Mouse (Mus musculus) embryo, embryonic 9.5 days (tissue): ENCODE measurements at regions not wholly inside any gene's neighbourhood (a gene's known extent, or its start where the extent isn't known, plus 50 kb on each side); places are given as distances from the start of the nearest gene placed in this dataset.

Experiments
- DNase-seq: peaks from one replicate; pipeline ENCODE4 v3.0.0-alpha.2; 2017; ENCODE audit errors: extremely low spot score

DNA sequence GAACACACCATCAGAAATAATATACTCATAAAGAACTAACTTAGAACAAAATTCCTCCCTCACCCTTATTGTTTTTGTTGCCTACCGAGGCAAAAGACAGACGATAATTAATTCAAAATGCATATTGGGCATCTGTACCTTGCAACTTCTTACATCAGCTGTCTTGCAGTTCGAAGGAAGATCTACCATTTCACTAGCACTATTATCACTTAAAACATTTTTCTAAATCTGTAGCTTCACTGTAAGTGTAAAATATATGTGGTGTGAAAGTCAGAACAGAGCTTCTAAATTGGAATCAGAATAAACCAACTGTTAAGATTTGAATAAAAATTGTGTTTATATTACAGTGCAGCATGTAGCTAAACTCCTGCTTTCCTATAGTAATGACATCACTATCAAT is 562.4 kb upstream of the Atp10a start:
- DNase-seq: no peak

DNA sequence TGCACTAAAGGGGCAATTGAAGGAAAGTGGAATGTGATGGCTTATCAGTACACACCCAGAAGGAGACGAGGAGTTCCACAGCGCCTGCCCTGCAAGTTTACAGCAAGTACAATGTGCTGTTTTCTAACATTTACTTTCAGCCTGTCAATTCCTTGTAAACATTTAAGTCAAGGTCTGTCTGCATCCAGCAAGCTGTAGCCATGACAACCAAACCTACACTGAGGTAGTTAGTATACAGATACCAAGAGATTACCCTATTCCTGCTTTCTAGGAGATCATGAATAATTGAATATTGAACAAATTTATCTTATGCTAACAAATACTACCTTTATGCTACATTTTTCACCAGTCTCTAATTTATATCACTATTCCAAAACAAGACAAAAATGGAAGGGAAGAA is 569.0 kb upstream of the Gabra5 start:
- DNase-seq: no peak

DNA sequence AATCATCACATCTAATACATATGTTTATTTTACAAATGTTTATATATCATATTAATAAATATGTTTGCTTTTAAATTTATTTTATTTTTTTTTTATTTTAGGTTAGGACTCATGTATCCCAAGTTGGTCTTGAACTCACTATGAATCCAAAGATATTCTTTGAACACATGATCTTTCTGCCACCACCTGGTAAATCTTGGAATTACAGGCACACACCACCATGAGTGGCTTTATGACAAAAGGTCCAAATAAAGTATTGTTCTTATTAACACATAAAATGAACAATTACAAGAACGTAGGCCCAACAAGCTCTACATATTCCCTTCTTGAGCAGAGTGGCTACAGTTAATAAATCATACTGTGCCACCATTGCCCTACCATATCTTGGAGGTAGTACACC is 523.1 kb upstream of the Gabra5 start:
- DNase-seq: peak; percentile 3

DNA sequence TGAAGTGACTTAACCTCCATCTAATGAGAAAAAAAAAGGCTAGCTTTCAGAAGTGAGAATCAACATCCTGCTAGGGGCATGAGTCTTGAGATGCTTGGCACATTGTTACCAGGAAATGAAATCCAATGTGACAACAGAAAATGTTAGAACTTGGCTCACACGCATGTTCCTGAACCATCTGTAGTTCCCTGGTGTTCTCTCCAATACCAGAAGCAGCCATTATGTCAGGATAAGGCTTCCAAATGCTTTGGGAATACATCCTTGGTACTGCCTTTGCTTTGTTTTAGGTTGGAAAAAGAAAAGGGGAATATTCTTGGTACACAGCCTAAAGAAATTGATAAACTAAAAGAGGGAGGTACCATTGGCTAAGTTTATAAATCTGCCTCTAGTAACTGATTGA is 522.3 kb upstream of the Gabra5 start:
- DNase-seq: no peak

DNA sequence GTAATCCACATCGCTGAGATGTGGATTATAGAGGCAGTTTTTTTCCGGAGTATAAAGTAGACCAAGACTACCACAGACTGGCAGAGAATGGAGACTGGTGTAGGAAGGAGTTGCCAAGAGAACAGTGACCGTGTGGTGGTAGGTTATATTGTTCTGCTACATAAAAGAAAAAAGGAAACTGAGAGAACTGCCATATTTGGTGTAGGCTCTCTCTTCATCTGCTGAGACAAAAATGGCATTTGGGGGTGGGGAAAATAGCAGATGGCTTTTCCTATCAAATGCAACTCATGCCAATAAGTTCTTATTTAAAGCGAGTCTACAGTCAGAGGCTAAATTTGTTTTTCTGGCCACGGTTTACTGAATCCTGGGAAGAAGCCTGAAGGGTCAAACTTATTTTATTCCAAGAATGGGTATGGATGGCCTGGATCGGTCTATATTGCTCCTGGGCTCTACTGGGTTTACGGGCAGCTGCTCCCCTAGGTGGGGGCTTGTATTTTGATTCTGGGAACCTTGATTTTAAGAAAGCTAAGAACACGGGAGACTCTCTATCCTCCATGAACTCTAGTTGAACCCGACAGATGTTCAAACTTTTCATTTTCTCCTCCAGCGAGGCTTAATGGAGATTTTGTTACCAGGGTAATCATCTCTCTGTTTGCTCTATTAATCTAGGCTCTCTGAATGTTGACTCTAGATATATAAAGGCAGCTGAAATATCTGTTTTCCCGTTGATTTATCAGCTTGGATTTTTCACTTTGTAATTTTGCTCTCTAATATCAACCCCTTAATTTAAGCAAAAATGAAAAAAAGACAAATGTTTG is 482.8 kb upstream of the Gabra5 start:
- no peak for DNase-seq

DNA sequence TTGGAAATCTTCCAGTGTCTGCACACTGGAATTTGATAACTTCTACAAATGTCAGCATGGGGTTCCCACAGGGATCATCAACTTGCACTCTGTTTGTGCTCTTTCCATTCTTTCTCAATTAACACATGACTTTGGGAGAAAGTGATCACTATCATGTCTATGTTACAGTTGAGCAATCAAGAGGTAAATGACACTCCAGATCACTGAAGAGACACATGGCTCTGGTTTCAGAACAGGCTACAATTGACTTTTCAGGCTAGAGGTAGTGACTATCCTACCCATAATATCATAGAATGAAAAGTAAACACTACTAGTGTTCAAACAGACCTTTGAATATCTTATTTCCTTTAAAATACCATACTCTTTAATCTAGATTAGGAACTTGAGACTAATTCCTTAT is 473.3 kb upstream of the Gabra5 start:
- no peak for DNase-seq

DNA sequence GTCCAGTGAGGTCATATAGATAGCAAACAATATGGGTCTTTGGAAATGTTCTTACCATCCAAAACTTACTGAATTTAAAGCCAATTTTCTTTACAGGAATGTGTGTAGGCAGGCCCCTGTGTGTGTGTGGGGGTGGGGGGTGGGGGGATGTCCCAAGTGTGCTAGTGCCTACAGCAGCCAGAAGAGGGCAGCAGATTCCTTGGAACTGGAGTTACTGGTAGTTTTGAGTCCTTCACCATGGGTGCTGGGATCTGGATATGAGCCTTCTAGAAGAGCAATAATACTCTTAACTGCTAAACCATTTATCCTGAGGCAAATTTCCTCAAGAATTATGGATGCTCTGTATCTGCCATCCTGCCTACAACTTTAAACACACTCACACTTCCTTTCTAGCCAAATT is 456.4 kb upstream of the Gabra5 start:
- DNase-seq: no peak

DNA sequence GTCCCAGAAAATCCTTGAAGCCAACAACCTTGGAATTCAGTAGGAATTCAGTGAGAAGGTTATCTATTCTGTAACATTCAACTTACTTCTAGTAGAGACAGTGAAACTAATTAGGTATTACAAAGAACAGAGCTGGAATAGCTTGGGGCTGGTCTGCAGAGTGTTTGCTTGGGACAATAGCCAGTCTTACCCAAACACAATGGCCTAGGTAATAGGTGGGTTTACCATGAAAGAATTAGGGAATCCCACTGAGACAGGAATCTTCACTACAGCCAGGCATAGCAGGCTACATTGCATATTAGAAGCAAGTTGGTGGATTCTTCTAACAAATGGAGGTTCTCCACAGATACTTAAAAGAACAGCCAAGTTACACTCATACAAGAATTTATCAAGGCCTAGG is 449.0 kb upstream of the Gabra5 start:
- no peak for DNase-seq
